Mouse (Mus musculus) embryo, embryonic 10.5 days (tissue): ENCODE measurements at regions not wholly inside any gene's neighbourhood (a gene's known extent, or its start where the extent isn't known, plus 50 kb on each side); places are given as distances from the start of the nearest gene placed in this dataset.
"Not testable (repeated sequence)": the region's sequence is repeated elsewhere in the genome, so short reads cannot be mapped to it uniquely, and the experiment has no call there.

ENCODE experiments used
- DNase-seq: peaks from one replicate; pipeline ENCODE4 v3.0.0-alpha.2; 2015; ENCODE audit warnings: low spot score

- DNase-seq, result no peak
Observed at GRCm38 (mm10) chr3:81742124-81742523, 190.3 kb upstream of the Ctso start.

DNA sequence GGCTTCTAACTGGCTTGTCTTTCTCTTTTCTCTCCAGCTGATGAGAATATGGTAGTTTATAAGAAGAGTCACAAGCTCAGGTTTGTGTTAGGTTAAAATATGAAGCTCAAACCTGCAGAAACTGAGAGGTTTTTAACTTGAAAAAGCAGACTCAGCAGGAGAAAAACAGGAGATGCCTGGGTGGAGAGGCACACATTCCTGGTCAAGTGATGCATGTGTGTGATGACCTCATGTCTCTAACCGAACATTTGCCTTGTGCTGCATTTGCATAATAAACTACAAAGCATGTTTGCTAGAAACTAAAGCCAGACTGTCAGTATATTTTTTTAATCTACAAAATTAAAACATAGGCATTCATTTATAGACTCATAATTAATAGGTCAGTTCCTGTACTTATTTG is 182.2 kb upstream of the Ctso start:
- no peak for DNase-seq

- no peak for DNase-seq
Observed at GRCm38 (mm10) chr3:81752955-81753354, 179.4 kb upstream of the Ctso start.

- no peak for DNase-seq
Observed at GRCm38 (mm10) chr3:81760383-81760782, 172.0 kb upstream of the Ctso start.

- peak; percentile 51 for DNase-seq
Observed at GRCm38 (mm10) chr3:81760914-81761313, 171.5 kb upstream of the Ctso start.

DNA sequence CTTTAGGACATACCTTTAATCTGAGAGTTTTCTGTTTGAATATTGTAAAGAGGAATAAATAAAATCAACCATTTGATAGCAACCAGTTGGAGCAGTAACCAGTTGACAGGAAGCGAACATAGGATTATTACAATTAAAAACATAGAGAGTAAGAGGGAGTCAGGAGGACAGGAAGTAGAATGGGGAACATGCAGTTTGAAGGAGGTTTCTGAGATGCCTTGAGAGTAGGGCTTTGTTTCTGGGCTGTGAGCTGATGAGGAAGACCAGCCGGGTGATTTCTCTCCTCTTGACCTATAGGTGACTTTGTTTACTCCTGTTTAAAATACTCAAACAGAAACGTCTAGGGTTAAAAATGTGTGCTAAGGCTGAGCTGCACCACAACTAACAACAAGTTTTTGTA is 160.6 kb upstream of the Ctso start:
- no peak for DNase-seq

- DNase-seq, result no peak
Observed at GRCm38 (mm10) chr3:81773012-81773411, 159.4 kb upstream of the Ctso start.

GRCm38 (mm10) chr3:81782081-81782480 is 150.3 kb upstream of the Ctso start:
- no peak for DNase-seq

DNA sequence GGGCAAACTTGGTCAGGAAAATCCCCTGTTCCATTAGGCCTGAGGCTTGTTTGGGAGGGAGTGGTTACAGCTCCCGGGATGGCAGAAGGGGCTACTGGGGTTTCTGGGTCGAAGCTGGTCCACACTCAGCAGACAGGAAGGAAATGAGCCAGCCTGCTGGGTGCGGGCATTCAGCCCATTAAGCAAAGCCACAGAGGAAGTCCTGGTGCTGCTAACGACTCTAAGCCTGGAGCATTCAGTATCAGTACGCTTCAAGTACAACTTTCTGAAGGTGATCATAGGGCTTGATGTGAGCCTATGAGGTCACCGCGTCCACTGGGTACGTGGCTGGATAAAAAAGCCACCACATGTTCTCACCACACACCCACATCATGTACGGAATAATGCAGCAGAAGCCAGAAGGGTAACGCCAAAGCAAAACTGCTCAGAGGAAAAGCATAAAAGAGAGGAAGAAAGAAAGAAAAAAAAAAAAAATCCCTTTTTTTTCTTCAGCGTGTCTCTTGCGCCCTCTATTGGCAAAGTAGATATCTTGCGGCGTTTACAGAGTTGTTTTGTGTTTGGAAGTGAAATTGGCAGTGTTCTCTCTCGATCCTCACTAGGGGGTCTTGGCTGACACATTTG is 149.4 kb upstream of the Ctso start:
- DNase-seq, result peak; percentile 82

DNA sequence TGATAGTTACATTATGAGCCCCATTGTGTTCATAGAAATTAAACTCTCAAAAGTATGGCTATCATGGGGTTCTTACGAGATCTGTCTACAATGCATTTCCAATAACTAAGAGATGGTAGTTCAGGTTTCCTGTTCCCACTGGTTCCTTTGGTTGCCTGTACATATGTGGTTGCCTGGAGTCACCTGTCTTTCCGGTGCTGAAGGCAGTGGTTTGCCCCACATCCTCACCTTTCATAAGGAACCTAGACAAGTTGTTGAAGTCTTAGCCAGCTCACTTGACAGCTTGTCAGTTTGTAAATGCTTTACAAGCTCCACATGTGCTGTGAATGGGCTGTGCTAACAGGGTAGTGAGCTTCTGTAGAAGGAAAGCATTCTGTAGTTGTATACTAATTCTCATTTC is 143.5 kb upstream of the Ctso start:
- no peak for DNase-seq

DNA sequence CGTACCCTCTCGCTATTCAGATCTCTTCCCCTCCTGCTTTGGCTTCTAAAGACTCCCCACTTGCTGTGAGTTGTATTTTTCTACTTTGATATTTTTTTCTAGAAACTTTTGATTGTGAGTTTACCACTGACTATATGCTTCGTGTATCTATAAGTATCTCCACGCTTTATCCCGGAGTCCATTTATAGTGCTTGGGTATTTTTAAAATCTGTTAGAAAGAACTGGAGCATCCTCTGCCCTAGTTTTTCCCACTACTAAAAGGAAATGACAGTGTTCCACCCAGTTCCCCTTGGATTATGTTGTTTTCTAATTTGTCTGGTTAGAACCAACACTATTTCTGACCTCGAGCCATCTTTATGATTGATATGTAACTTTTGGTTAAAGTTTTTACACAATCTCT is 142.7 kb upstream of the Ctso start:
- DNase-seq, result no peak

DNA sequence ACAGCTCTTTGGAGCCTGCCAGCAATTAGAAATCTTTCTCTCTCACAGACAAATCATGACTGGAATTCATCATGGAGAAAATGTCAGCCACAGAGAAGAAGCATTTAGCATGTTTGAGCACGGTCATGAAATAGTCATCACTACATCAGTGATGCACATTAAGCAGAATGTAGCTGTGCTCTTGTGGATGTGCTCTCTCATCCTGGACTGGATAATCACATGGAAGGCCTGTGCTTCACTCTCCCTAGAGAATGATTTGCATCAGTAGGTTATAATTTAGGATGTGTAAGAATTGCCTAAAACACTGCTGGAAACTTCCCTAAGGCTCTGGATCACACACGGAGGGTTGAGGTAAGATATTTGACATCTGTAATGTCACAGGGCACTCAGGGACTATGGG is 130.3 kb upstream of the Ctso start:
- DNase-seq, result no peak

- no peak for DNase-seq
Observed at GRCm38 (mm10) chr3:81805745-81806144, 126.7 kb upstream of the Ctso start.

DNA sequence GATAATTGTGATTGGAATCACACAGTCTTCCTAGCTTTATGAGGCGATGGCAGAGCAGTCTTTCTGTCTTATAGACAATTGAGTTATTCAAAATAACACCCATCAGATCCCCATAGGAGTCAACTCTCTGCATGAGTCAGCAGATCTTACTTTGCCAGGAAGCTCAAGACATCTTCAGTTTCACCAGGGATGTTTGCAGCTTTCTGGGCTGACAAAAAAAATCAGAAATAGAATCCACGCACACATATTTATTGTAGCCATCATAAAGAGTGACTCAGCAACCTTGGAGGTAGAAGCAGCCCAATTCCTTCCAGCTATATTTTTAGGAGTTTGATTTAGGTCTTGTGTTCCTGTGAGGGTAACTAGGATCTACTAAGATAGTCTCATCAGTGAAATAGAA is 122.8 kb upstream of the Ctso start:
- no peak for DNase-seq

DNA sequence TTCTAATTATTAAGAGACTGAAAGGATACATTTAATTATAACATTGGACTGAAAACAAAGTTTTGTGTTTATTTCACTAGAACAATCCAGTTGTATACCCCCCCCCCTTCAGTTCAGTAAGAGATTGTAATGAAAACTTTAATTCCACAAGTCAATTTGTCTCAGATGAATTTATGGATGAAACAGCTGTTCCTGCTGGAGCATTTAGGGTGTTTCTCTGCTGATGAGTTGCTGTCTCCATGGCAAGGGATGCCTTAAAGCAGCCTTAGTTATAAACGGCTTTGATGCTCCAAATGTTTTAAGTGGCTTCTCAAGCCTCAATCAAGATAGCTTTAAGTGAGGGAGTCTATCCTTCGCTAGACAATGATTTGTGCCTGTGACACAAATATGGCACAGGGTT is 112.1 kb upstream of the Ctso start:
- no peak for DNase-seq

GRCm38 (mm10) chr3:81829525-81829924 is 102.9 kb upstream of the Ctso start:
- no peak for DNase-seq

DNA sequence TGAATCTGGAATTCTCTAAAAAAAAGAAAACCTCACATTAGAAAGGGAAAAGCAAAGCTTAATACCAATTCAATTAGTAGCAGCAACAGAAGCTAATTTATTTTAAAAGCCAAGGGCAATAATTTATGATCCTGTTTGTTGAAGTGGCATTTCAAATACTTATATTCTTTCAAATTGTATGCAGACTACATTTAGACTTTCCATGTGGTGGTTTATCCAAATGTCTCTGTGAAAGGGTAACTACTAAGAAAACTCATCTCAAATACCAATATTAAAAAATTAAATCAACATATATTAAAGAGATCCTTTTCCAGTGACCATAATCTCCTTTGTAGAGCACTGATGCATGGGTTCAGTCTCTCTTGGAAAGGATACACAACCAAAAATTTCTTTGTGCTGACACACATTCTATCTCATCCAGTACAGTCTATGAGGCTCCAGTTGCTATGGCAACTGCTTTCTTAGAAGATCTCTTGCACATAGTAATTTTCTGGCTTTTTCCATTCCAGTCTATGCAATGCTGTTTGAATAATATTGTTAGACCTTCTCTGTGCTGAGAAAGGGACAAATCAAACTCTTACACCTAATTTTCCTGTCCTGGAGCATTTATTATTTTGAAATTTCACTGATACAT is 102.3 kb upstream of the Ctso start:
- no peak for DNase-seq

DNA sequence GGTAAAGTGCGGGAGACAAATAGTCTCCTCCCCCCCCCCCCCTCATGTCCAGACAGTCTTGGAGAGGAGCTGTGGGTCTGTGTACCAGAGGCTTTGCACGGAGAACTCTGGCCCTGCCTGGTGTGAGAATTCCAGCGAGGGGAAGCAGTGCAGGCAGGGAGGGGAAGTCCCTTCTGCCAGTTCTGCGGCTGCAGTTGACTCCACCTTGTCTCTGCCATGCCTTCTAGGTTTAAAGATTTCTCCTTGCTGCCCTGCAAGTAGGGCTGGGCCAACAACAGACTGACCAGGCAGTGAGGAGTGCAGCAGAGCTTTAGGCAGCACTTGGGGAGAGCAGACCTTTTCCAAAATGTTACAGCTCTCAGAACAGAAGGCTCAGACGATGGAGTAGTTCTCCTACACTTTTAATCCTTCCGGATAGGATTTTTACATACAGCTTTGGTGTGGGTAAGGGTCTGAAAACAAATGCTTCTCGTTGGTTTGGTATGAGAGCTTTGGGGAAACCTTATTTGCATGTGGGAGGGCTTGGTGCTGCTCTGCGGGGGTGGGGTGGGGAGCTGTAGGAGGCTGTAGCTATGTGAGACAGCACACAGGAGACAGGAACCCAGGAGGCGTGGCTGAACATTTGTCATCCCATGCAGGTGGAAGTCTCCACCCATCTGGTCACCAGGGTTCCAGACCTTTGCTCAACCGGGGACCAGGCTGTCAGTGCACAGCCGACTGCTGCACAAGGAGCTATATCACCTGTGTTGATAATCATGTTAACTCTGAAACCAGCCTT is 96.8 kb upstream of the Ctso start:
- DNase-seq, result peak; percentile 42

DNA sequence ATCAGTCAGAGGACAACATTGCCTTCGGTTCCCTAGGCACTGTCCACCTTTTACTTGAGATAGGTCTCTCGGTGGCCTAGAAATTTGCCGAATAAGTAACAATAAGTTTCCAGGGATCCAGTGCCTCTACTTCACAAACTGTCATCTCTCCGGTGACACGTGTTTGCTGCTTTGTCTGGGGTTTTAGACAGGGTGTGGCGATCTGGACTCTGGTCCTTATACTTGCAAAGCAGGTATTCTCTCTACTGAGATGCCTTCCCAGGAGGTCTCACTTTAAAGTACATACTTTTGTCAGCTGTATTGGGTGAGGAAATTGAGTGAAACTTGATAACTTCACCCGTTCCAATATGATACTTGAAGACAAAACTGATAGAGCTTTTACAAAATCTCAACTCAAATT is 95.9 kb upstream of the Ctso start:
- DNase-seq, result no peak

DNA sequence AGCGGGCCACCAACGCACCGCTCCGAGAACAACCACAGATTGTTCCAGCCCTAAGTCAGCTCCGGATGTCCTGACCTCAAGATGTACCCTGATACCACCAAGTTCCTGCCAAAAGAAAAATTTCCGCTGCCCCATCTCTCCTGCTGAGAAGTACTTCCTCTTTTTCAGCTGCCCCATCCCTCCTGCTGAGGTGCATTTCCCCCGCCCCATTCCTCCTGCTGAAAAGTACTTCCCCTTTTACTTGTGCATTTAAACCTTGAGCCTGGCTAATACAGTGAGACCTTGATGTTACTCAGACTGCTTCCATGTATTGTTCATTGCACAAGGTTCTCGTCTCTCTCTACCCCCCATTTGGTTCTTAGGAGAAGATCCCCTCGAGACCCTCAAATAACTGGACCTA is 94.3 kb upstream of the Ctso start:
- not testable (repeated sequence) for DNase-seq

GRCm38 (mm10) chr3:81864487-81864886 is 67.9 kb upstream of the Ctso start:
- no peak for DNase-seq
